Comparison of ENCODE assay signal across 9 mouse cellular contexts in the genomic region with DNA sequence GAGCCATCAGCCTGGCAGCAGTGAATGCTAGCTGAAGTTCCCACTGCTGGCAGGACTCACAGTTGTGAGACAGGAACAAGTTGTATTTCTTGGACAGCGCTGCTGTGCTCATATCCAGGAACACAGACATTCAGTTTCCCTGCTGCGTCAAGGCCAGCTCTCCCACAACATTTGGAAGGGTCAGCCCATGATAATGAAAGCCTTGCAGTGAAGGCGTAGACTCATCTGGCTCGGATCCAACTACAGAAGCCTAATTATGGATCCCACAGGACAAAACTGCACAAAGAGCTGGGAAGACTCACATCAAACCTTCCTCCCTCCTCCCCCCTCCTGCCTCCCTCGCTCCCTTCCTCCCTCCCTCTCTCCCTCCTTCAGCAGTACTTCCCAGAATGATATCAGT. TPM values are rescaled to one million over a fixed set of nuclear protein-coding genes. Genes with fewer than 3 reads are reported as not detected.
DNase-seq lines count a peak whose midpoint lies in the region; ATAC-seq lines count a peak whose summit lies in the region.
"Had no signal": no experiment of that assay in that cellular context is flagged by ENCODE, and none has a peak within 500 bp of the region (broad histone marks: within the 10 kb centered on the region; RNA-seq: fewer than 3 reads in every experiment).

No protein-coding gene starts in this region.

- 32% methylated on average over 5 of the region's 5 CpGs for WGBS in hindbrain, embryonic 12.5 days

- H3K4me3 ChIP-seq in hindbrain, embryonic 12.5 days = no peak overlapping the region

- peak; percentile 48 for ATAC-seq in hindbrain, embryonic 12.5 days (ENCODE audit: low FRiP score)

- H3K4me1 ChIP-seq in hindbrain, embryonic 12.5 days = peaks cover 6% of the 10 kb centered on the region

- no peaks in the 10 kb centered on the region for H3K36me3 ChIP-seq in hindbrain, embryonic 12.5 days

- peak; percentile 88 for DNase-seq in adipocyte (ENCODE audit: low spot score)
- peak; percentile 57 for DNase-seq in brain, embryonic 18.5 days (ENCODE audit: low read depth, low spot score)
- peak; percentile 89 for DNase-seq in gastrocnemius, adult 18-20 months (ENCODE audit: low spot score)
- peak; percentile 55 to 64 for DNase-seq in layer of hippocampus, postnatal 10 days (ENCODE audit: low spot score in 2 of 2)
- DNase-seq in lung, postnatal 4 days = peak; percentile 51 to 75
- peak; percentile 78 for DNase-seq in testis, postnatal 10 days (ENCODE audit: low spot score)
- DNase-seq in thymus, postnatal 0 days (ENCODE audit: low spot score) = no peak

- H3K9ac ChIP-seq in hindbrain, embryonic 12.5 days = no peak overlapping the region
- H3K9ac ChIP-seq: liver, embryonic 14.5 days had no signal

- H3K4me2 ChIP-seq in hindbrain, embryonic 12.5 days (replicated peaks) = no peak overlapping the region

- H3K27me3 ChIP-seq in hindbrain, embryonic 12.5 days = 0 out of 2 replicates have a peak, but pooled peaks cover 3% of the 10 kb centered on the region

- no peak overlapping the region for H3K27ac ChIP-seq in hindbrain, embryonic 12.5 days
- H3K27ac ChIP-seq: liver, embryonic 14.5 days had no signal

- H3K9me3 ChIP-seq in hindbrain, embryonic 12.5 days (replicated peaks) = no peaks in the 10 kb centered on the region

RNA-seq across cellular contexts. Expression of a gene that starts 18.9 kb away (rescaled TPM):
- under 1 TPM; 0.26 to 0.48 TPM for total RNA-seq in gastrocnemius, adult 18-20 months (2021)
- polyA plus RNA-seq in hindbrain, embryonic 12.5 days (2016; fragmentation: Nextera tagmentation; extraction: Ambion mirVana) = 0.10 TPM in 1 of 2 replicates, not detected in the other
- total RNA-seq in layer of hippocampus, postnatal 10 days (2021) = not detected
- polyA plus RNA-seq in thymus, postnatal 0 days (2015; fragmentation: Nextera tagmentation; extraction: Ambion mirVana) = not detected in 2 replicates
- polyA plus RNA-seq: liver, embryonic 14.5 days had no signal

RNA-seq across cellular contexts. Expression of a gene that starts 34.0 kb away (rescaled TPM):
- total RNA-seq in gastrocnemius, adult 18-20 months (2021) = under 1 TPM in 1 of 2 experiments, not detected in 1; 0.09 TPM
- 0.18 and 0.40 TPM in 2 replicates for polyA plus RNA-seq in hindbrain, embryonic 12.5 days (2016; fragmentation: Nextera tagmentation; extraction: Ambion mirVana)
- total RNA-seq in layer of hippocampus, postnatal 10 days (2021) = under 1 TPM; 0.16 to 0.20 TPM
- 0.23 TPM in 2 replicates for polyA plus RNA-seq in thymus, postnatal 0 days (2015; fragmentation: Nextera tagmentation; extraction: Ambion mirVana)
